Mouse (Mus musculus) retina, adult 2 months (tissue): ENCODE results near the gene Gm813.

Experiments
- DNase-seq: peaks from one replicate; pipeline ENCODE4 v3.0.0-alpha.2; 2012; ENCODE audit warnings: low read depth, low spot score

The Gm813 gene

GRCm38 (mm10) chr16:58604680-58605079, 12.1 kb downstream of the Gm813 start:
- DNase-seq = no peak

- DNase-seq = no peak
These were observed 12.9 kb downstream of the Gm813 start for GRCm38 (mm10) chr16:58603831-58604230.

- DNase-seq = no peak
These were observed 15.9 kb downstream of the Gm813 start for GRCm38 (mm10) chr16:58600846-58601245.

GRCm38 (mm10) chr16:58591299-58591698, 25.5 kb downstream of the Gm813 start:
- no peak for DNase-seq

- DNase-seq = no peak
These were observed 27.3 kb downstream of the Gm813 start for GRCm38 (mm10) chr16:58589444-58589843.

GRCm38 (mm10) chr16:58573949-58574722, 42.6 kb downstream of the Gm813 start:
- no peak for DNase-seq

GRCm38 (mm10) chr16:58570694-58571264, 46.0 kb downstream of the Gm813 start:
- DNase-seq = no peak
